Mouse (Mus musculus): ENCODE results near the gene Rhof.

GRCm38 (mm10) chr5:123083340-123084050 lies 49.0 kb downstream of the Rhof start:
- TF ChIP-seq CTCF (IDR thresholded peaks at IDR 0.05; ENCODE audit: low read depth) (no peak), EP300 (IDR thresholded peaks at IDR 0.05; ENCODE audit: low read depth) (no peak)
